In the genomic region with DNA sequence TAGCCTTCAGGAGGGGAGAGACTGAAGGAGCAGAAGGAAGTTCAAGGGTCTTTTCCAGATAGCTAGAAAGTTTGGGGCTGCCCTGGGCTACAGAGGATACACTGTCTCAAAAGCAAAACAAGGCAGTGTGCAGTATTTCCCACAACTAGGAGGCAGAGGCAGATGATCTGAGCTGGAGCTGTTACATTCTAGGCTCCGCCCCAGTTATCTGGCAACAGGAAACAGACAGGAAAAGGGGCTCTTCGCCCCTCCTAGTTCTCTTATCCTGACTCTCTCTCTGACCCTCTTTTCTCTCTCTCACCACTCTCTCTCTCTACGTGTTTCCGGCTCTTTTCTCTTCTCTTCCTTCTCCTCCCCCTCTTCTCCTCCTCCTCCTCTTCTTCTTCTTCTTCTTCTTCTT, we compare ENCODE assay signal across 12 mouse cellular contexts. TPM values are rescaled to one million over a fixed set of nuclear protein-coding genes. Genes with fewer than 3 reads are reported as not detected.
DNase-seq lines count a peak whose midpoint lies in the region; ATAC-seq and TF ChIP-seq lines count a peak whose summit lies in the region.
"Had no signal": no experiment of that assay in that cellular context is flagged by ENCODE, and none has a peak within 500 bp of the region (broad histone marks: within the 10 kb centered on the region; RNA-seq: fewer than 3 reads in every experiment).

No protein-coding gene starts in this region.

- DNase-seq in stomach, postnatal 0 days (ENCODE audit: low spot score) = no peak
- no peak for DNase-seq in left cerebral cortex, adult 18-20 months (ENCODE audit: low spot score in 2 of 2)
- no peak for DNase-seq in ovary, postnatal 36 days (ENCODE audit: low spot score)
- no peak for DNase-seq in kidney, postnatal 10 days
- DNase-seq: gastrocnemius, postnatal 14 days; kidney, postnatal 14 days; lung, postnatal 14 days had no signal

- H3K36me3 ChIP-seq in erythroblast, embryonic 14.5 days (ENCODE audit: control insufficient read depth) = peaks cover 17% of the 10 kb centered on the region
- peaks cover 4% of the 10 kb centered on the region; the same call in 1 of the 2 replicates for H3K36me3 ChIP-seq in stomach, embryonic 14.5 days (ENCODE audit: control insufficient read depth, insufficient read depth, low read length)
- H3K36me3 ChIP-seq in stomach, postnatal 0 days (ENCODE audit: control insufficient read depth, insufficient read depth, low read length) = peaks cover 5% of the 10 kb centered on the region
- H3K36me3 ChIP-seq in liver, embryonic 12.5 days = peaks cover 18% of the 10 kb centered on the region

- WGBS in stomach, embryonic 14.5 days = 35% methylated on average over 4 of the region's 4 CpGs
- 25% methylated on average over 4 of the region's 4 CpGs for WGBS in stomach, postnatal 0 days
- 2% methylated on average over 4 of the region's 4 CpGs for WGBS in liver, embryonic 12.5 days (ENCODE audit: insufficient replicate concordance)

- H3K27me3 ChIP-seq in erythroblast, embryonic 14.5 days (ENCODE audit: control insufficient read depth) = peaks cover 33% of the 10 kb centered on the region
- peaks cover 9% of the 10 kb centered on the region; the same call in 1 of the 2 replicates for H3K27me3 ChIP-seq in stomach, embryonic 14.5 days (ENCODE audit: control insufficient read depth, insufficient read depth, low read length)
- H3K27me3 ChIP-seq in stomach, postnatal 0 days (ENCODE audit: control insufficient read depth, insufficient read depth, low read length) = peaks cover 3% of the 10 kb centered on the region; the same call in 1 of the 2 replicates
- H3K27me3 ChIP-seq in liver, embryonic 12.5 days (replicated peaks) = peaks cover 33% of the 10 kb centered on the region

- H3K4me1 ChIP-seq in erythroblast, embryonic 14.5 days (ENCODE audit: control insufficient read depth) = peaks cover 40% of the 10 kb centered on the region
- H3K4me1 ChIP-seq in stomach, embryonic 14.5 days (ENCODE audit: control insufficient read depth, insufficient read depth, low read length) = peaks cover 21% of the 10 kb centered on the region
- peaks cover 5% of the 10 kb centered on the region; the same call in 1 of the 2 replicates for H3K4me1 ChIP-seq in stomach, postnatal 0 days (replicated peaks; ENCODE audit: control insufficient read depth, insufficient read depth)
- peaks cover 31% of the 10 kb centered on the region for H3K4me1 ChIP-seq in liver, embryonic 12.5 days

- H3K4me2 ChIP-seq in stomach, embryonic 14.5 days (replicated peaks; ENCODE audit: low read depth, low read length) = no peak overlapping the region
- no peak overlapping the region for H3K4me2 ChIP-seq in stomach, postnatal 0 days (replicated peaks; ENCODE audit: low read depth)
- H3K4me2 ChIP-seq in liver, embryonic 12.5 days = peak overlapping the region; percentile 91

- no peak for TF ChIP-seq EP300 in stomach, postnatal 0 days (optimal IDR thresholded peaks at IDR 0.05)

- no peak for ATAC-seq in erythroblast, adult 5-6 weeks (replicated peaks; ENCODE audit: low FRiP score, poor library complexity, severe bottlenecking)
- no peak for ATAC-seq in stomach, embryonic 14.5 days (ENCODE audit: insufficient number of reproducible peaks, insufficient read depth, low FRiP score, low read depth)
- no peak for ATAC-seq in stomach, postnatal 0 days (ENCODE audit: low FRiP score, low TSS enrichment)
- 0 out of 2 replicates have a peak, but pooled peaks have one; percentile 6 for ATAC-seq in liver, embryonic 12.5 days

- peak overlapping the region; percentile 52; the same call in 1 of the 2 replicates for H3K27ac ChIP-seq in stomach, embryonic 14.5 days (ENCODE audit: low read length)
- no peak overlapping the region for H3K27ac ChIP-seq in stomach, postnatal 0 days (replicated peaks)
- peak overlapping the region; percentile 91 for H3K27ac ChIP-seq in liver, embryonic 12.5 days

- peak overlapping the region; percentile 84 for H3K4me3 ChIP-seq in erythroblast, embryonic 14.5 days (replicated peaks)
- no peak overlapping the region for H3K4me3 ChIP-seq in stomach, embryonic 14.5 days (ENCODE audit: low read depth, low read length)
- no peak overlapping the region for H3K4me3 ChIP-seq in stomach, postnatal 0 days (ENCODE audit: low read depth, low read length)
- peak overlapping the region; percentile 97 for H3K4me3 ChIP-seq in liver, embryonic 12.5 days

- no peak for TF ChIP-seq CTCF in stomach, postnatal 0 days (IDR thresholded peaks at IDR 0.05; ENCODE audit: low read depth)

- no peak overlapping the region for H3K9ac ChIP-seq in stomach, embryonic 14.5 days (replicated peaks; ENCODE audit: low read depth, low read length)
- no peak overlapping the region for H3K9ac ChIP-seq in stomach, postnatal 0 days (ENCODE audit: low read length)
- H3K9ac ChIP-seq in liver, embryonic 12.5 days = peak overlapping the region; percentile 74; the same call in 1 of the 2 replicates

- no peaks in the 10 kb centered on the region for H3K9me3 ChIP-seq in erythroblast, embryonic 14.5 days (ENCODE audit: control insufficient read depth, low read length)
- no peaks in the 10 kb centered on the region for H3K9me3 ChIP-seq in stomach, embryonic 14.5 days (ENCODE audit: control insufficient read depth, low read depth, low read length)
- no peaks in the 10 kb centered on the region for H3K9me3 ChIP-seq in stomach, postnatal 0 days (ENCODE audit: control insufficient read depth, low read length)
- no peaks in the 10 kb centered on the region for H3K9me3 ChIP-seq in liver, embryonic 12.5 days (replicated peaks)

RNA-seq across cellular contexts. Expression of a gene that starts 1.1 kb away (rescaled TPM):
- polyA plus RNA-seq in erythroblast, embryonic 14.5 days (2012) = 1.6 and 2.6 TPM in 2 replicates
- 3.7 and 6.5 TPM in 2 replicates for total RNA-seq in erythroblast, adult 5-6 weeks (2015; ENCODE audit: low replicate concordance)
- total RNA-seq in erythroblast, adult 5-6 weeks (2017; ENCODE audit: low replicate concordance) = 4.6 and 5.8 TPM in 2 replicates
- 20.2 and 22.6 TPM in 2 replicates for polyA plus RNA-seq in stomach, embryonic 14.5 days (2014; fragmentation: Nextera tagmentation; extraction: Ambion mirVana)
- 9.6 and 10.2 TPM in 2 replicates for polyA plus RNA-seq in stomach, postnatal 0 days (2015; fragmentation: Nextera tagmentation; extraction: Ambion mirVana)
- 11.8 and 14.4 TPM in 2 replicates for polyA plus RNA-seq in liver, embryonic 12.5 days (2016; fragmentation: Nextera tagmentation; extraction: Ambion mirVana)
- total RNA-seq in left cerebral cortex, adult 18-20 months (2021) = 10 to 100 TPM; 49.8 to 58.4 TPM

RNA-seq across cellular contexts. Expression of a gene that starts 4.5 kb away (rescaled TPM):
- polyA plus RNA-seq in erythroblast, embryonic 14.5 days (2012) = not detected in 2 replicates
- total RNA-seq in erythroblast, adult 5-6 weeks (2015; ENCODE audit: low replicate concordance) = not detected in 2 replicates
- total RNA-seq in erythroblast, adult 5-6 weeks (2017; ENCODE audit: low replicate concordance) = not detected in 2 replicates
- 0.43 TPM in 1 of 2 replicates, not detected in the other for polyA plus RNA-seq in stomach, embryonic 14.5 days (2014; fragmentation: Nextera tagmentation; extraction: Ambion mirVana)
- polyA plus RNA-seq in stomach, postnatal 0 days (2015; fragmentation: Nextera tagmentation; extraction: Ambion mirVana) = not detected in 2 replicates
- not detected in 2 replicates for polyA plus RNA-seq in liver, embryonic 12.5 days (2016; fragmentation: Nextera tagmentation; extraction: Ambion mirVana)
- not detected for total RNA-seq in left cerebral cortex, adult 18-20 months (2021)
- total RNA-seq: adrenal gland, postnatal 4 days; gastrocnemius, postnatal 14 days had no signal

RNA-seq across cellular contexts. Expression of a gene that starts 21.9 kb away (rescaled TPM):
- not detected in 2 replicates for polyA plus RNA-seq in erythroblast, embryonic 14.5 days (2012)
- total RNA-seq in erythroblast, adult 5-6 weeks (2015; ENCODE audit: low replicate concordance) = not detected in 2 replicates
- 0.28 TPM in 1 of 2 replicates, not detected in the other for total RNA-seq in erythroblast, adult 5-6 weeks (2017; ENCODE audit: low replicate concordance)
- 14.2 and 19.1 TPM in 2 replicates for polyA plus RNA-seq in stomach, embryonic 14.5 days (2014; fragmentation: Nextera tagmentation; extraction: Ambion mirVana)
- 6.9 and 8.4 TPM in 2 replicates for polyA plus RNA-seq in stomach, postnatal 0 days (2015; fragmentation: Nextera tagmentation; extraction: Ambion mirVana)
- polyA plus RNA-seq in liver, embryonic 12.5 days (2016; fragmentation: Nextera tagmentation; extraction: Ambion mirVana) = 2.1 and 2.4 TPM in 2 replicates
- 10 to 100 TPM; 26.8 to 33.4 TPM for total RNA-seq in left cerebral cortex, adult 18-20 months (2021)

RNA-seq across cellular contexts. Expression of a gene that starts 22.9 kb away (rescaled TPM):
- 0.01 TPM in 1 of 2 replicates, not detected in the other for polyA plus RNA-seq in erythroblast, embryonic 14.5 days (2012)
- 0.19 TPM in 1 of 2 replicates, not detected in the other for total RNA-seq in erythroblast, adult 5-6 weeks (2015; ENCODE audit: low replicate concordance)
- not detected in 2 replicates for total RNA-seq in erythroblast, adult 5-6 weeks (2017; ENCODE audit: low replicate concordance)
- polyA plus RNA-seq in stomach, embryonic 14.5 days (2014; fragmentation: Nextera tagmentation; extraction: Ambion mirVana) = 1.00 and 1.1 TPM in 2 replicates
- polyA plus RNA-seq in stomach, postnatal 0 days (2015; fragmentation: Nextera tagmentation; extraction: Ambion mirVana) = 0.40 and 0.46 TPM in 2 replicates
- polyA plus RNA-seq in liver, embryonic 12.5 days (2016; fragmentation: Nextera tagmentation; extraction: Ambion mirVana) = 0.26 and 0.42 TPM in 2 replicates
- total RNA-seq in left cerebral cortex, adult 18-20 months (2021) = 10 to 100 TPM; 18.9 to 20.8 TPM
- total RNA-seq: gastrocnemius, postnatal 14 days had no signal

RNA-seq across cellular contexts. Expression of a gene that starts 29.6 kb away (rescaled TPM):
- 13.4 and 13.6 TPM in 2 replicates for polyA plus RNA-seq in erythroblast, embryonic 14.5 days (2012)
- 338 and 340 TPM in 2 replicates for total RNA-seq in erythroblast, adult 5-6 weeks (2015; ENCODE audit: low replicate concordance)
- total RNA-seq in erythroblast, adult 5-6 weeks (2017; ENCODE audit: low replicate concordance) = 322 and 331 TPM in 2 replicates
- polyA plus RNA-seq in stomach, embryonic 14.5 days (2014; fragmentation: Nextera tagmentation; extraction: Ambion mirVana) = 483 and 497 TPM in 2 replicates
- 351 and 372 TPM in 2 replicates for polyA plus RNA-seq in stomach, postnatal 0 days (2015; fragmentation: Nextera tagmentation; extraction: Ambion mirVana)
- 385 and 404 TPM in 2 replicates for polyA plus RNA-seq in liver, embryonic 12.5 days (2016; fragmentation: Nextera tagmentation; extraction: Ambion mirVana)
- total RNA-seq in left cerebral cortex, adult 18-20 months (2021) = 100 to 1,000 TPM; 162 to 191 TPM

Comparison
In these comparisons a context has a peak if more than half of its experiments do, and no peak if none do; other contexts are left out.
1. H3K4me3 ChIP-seq: peak in erythroblast, embryonic 14.5 days (single experiment) and liver, embryonic 12.5 days (single experiment); none in stomach, embryonic 14.5 days (single experiment) and stomach, postnatal 0 days (single experiment).